Comparison of ENCODE assay signal across 9 mouse cellular contexts in genomic region chr16:29816681-29817369, GRCm38 (mm10).
DNase-seq lines count a peak whose midpoint lies in the region; ATAC-seq and TF ChIP-seq lines count a peak whose summit lies in the region.
"Had no signal": no experiment of that assay in that cellular context is flagged by ENCODE, and none has a peak within 500 bp of the region (broad histone marks: within the 10 kb centered on the region; RNA-seq: fewer than 3 reads in every experiment).

No protein-coding gene starts in this region.

- WGBS in hindbrain, postnatal 0 days, result 37% methylated on average over 10 of the region's 10 CpGs
- 52% methylated on average over 10 of the region's 10 CpGs for WGBS in hindbrain, embryonic 12.5 days

- ATAC-seq in hindbrain, postnatal 0 days, result peak; percentile 21; the same call in 1 of the 2 replicates
- no peak for ATAC-seq in hindbrain, embryonic 12.5 days (ENCODE audit: low FRiP score)

- no peak for TF ChIP-seq CTCF in hindbrain, postnatal 0 days (IDR thresholded peaks at IDR 0.05; ENCODE audit: low read depth)

- H3K27ac ChIP-seq in hindbrain, postnatal 0 days, result no peak overlapping the region
- H3K27ac ChIP-seq in hindbrain, embryonic 12.5 days, result no peak overlapping the region
- H3K27ac ChIP-seq: embryonic facial prominence, embryonic 12.5 days had no signal

- peaks cover 24% of the 10 kb centered on the region for H3K4me1 ChIP-seq in hindbrain, postnatal 0 days (ENCODE audit: insufficient read depth, low read length)
- peaks cover 26% of the 10 kb centered on the region for H3K4me1 ChIP-seq in hindbrain, embryonic 12.5 days

- intact Hi-C loops in left cerebral cortex, postnatal 36 days (cut with DNase I), result loop anchor here (5.0 kb wide), 1 partner anchor 190 kb away; no protein-coding TSS in a partner anchor

- H3K9ac ChIP-seq in hindbrain, postnatal 0 days (replicated peaks; ENCODE audit: low read length), result no peak overlapping the region
- H3K9ac ChIP-seq in hindbrain, embryonic 12.5 days, result no peak overlapping the region
- H3K9ac ChIP-seq: embryonic facial prominence, embryonic 12.5 days had no signal

- DNase-seq in hindbrain, postnatal 0 days (ENCODE audit: low spot score), result peak; percentile 66
- peak; percentile 77 for DNase-seq in cerebellum, adult 9-11 months
- DNase-seq in heart, adult 9 months (ENCODE audit: low spot score in 2 of 2), result peak; percentile 84 to 94
- peak; percentile 86 to 88 for DNase-seq in left cerebral cortex, postnatal 36 days (ENCODE audit: low spot score in 2 of 2)
- peak; percentile 86 for DNase-seq in testis, postnatal 14 days (ENCODE audit: low spot score)
- no peak for DNase-seq in c-Kit-positive CD71-positive TER-119-positive erythroid progenitor cells, embryonic 14.5 days (ENCODE audit: low spot score)
- DNase-seq in embryo, embryonic 9.5 days (ENCODE audit: extremely low spot score), result no peak

- no peak overlapping the region for H3K4me3 ChIP-seq in hindbrain, postnatal 0 days (ENCODE audit: low read length)
- H3K4me3 ChIP-seq in hindbrain, embryonic 12.5 days, result no peak overlapping the region
- H3K4me3 ChIP-seq: embryonic facial prominence, embryonic 12.5 days had no signal

- no peak overlapping the region for H3K4me2 ChIP-seq in hindbrain, postnatal 0 days (ENCODE audit: low read depth, low read length)
- no peak overlapping the region for H3K4me2 ChIP-seq in hindbrain, embryonic 12.5 days (replicated peaks)
- H3K4me2 ChIP-seq: embryonic facial prominence, embryonic 12.5 days had no signal

- H3K27me3 ChIP-seq in hindbrain, postnatal 0 days (ENCODE audit: insufficient read depth, low read length), result no peaks in the 10 kb centered on the region
- peaks cover 71% of the 10 kb centered on the region for H3K27me3 ChIP-seq in hindbrain, embryonic 12.5 days

- no peaks in the 10 kb centered on the region for H3K9me3 ChIP-seq in hindbrain, postnatal 0 days (ENCODE audit: low read length)
- no peaks in the 10 kb centered on the region for H3K9me3 ChIP-seq in hindbrain, embryonic 12.5 days (replicated peaks)
- H3K9me3 ChIP-seq: embryonic facial prominence, embryonic 12.5 days had no signal

- no peaks in the 10 kb centered on the region for H3K36me3 ChIP-seq in hindbrain, postnatal 0 days (ENCODE audit: insufficient read depth, low read length)
- no peaks in the 10 kb centered on the region for H3K36me3 ChIP-seq in hindbrain, embryonic 12.5 days
- H3K36me3 ChIP-seq: embryonic facial prominence, embryonic 12.5 days had no signal

Comparison
In these comparisons a context has a peak if more than half of its experiments do, and no peak if none do; other contexts are left out.
1. DNase-seq: peak in hindbrain, postnatal 0 days (single experiment), cerebellum, adult 9-11 months (single experiment), heart, adult 9 months (2 of 2), left cerebral cortex, postnatal 36 days (2 of 2) and testis, postnatal 14 days (single experiment); none in c-Kit-positive CD71-positive TER-119-positive erythroid progenitor cells, embryonic 14.5 days (single experiment) and embryo, embryonic 9.5 days (single experiment).